In genomic region chr2:143889131-143889859, GRCm38 (mm10) we compare ENCODE assay signal across 14 mouse cellular contexts. TPM values are rescaled to one million over a fixed set of nuclear protein-coding genes. Genes with fewer than 3 reads are reported as not detected.
DNase-seq lines count a peak whose midpoint lies in the region; ATAC-seq and TF ChIP-seq lines count a peak whose summit lies in the region.
"Had no signal": no experiment of that assay in that cellular context is flagged by ENCODE, and none has a peak within 500 bp of the region (broad histone marks: within the 10 kb centered on the region; RNA-seq: fewer than 3 reads in every experiment).

No protein-coding gene starts in this region.

- 0 out of 2 replicates have a peak, but pooled peaks cover 3% of the 10 kb centered on the region for H3K4me1 ChIP-seq in lung, postnatal 0 days (ENCODE audit: insufficient read depth, low read depth, low read length)
- H3K4me1 ChIP-seq in lung, adult 2 months (ENCODE audit: control insufficient read depth, insufficient read depth, low read length), result no peaks in the 10 kb centered on the region
- no peaks in the 10 kb centered on the region for H3K4me1 ChIP-seq in embryonic facial prominence, embryonic 14.5 days (ENCODE audit: control insufficient read depth, insufficient read depth, low read length)
- peaks cover 0 to 5% of the 10 kb centered on the region in 2 experiments; a peak in 2 of 4 replicates for H3K4me1 ChIP-seq in liver, embryonic 14.5 days (replicated peaks; ENCODE audit: control insufficient read depth in 2 of 2, insufficient read depth in 2 of 2, low read length in 1 of 2)
- H3K4me1 ChIP-seq in stomach, postnatal 0 days (replicated peaks; ENCODE audit: control insufficient read depth, insufficient read depth), result no peaks in the 10 kb centered on the region
- H3K4me1 ChIP-seq in forebrain, embryonic 14.5 days (ENCODE audit: control insufficient read depth, insufficient read depth, low read length), result no peaks in the 10 kb centered on the region
- H3K4me1 ChIP-seq: heart, embryonic 12.5 days; hindbrain, embryonic 10.5 days had no signal

- H3K9me3 ChIP-seq in lung, postnatal 0 days (ENCODE audit: low read length), result no peaks in the 10 kb centered on the region
- no peaks in the 10 kb centered on the region for H3K9me3 ChIP-seq in embryonic facial prominence, embryonic 14.5 days (ENCODE audit: control insufficient read depth, low read length)
- no peaks in the 10 kb centered on the region for H3K9me3 ChIP-seq in liver, embryonic 14.5 days (ENCODE audit: control insufficient read depth, low read length)
- no peaks in the 10 kb centered on the region for H3K9me3 ChIP-seq in stomach, postnatal 0 days (ENCODE audit: control insufficient read depth, low read length)
- no peaks in the 10 kb centered on the region for H3K9me3 ChIP-seq in forebrain, embryonic 14.5 days (replicated peaks; ENCODE audit: control insufficient read depth, low read length)
- H3K9me3 ChIP-seq: G1E; hindbrain, embryonic 10.5 days had no signal

- no peak for TF ChIP-seq CTCF in lung, postnatal 0 days (IDR thresholded peaks at IDR 0.05)
- no peak for TF ChIP-seq CTCF in lung, adult 2 months (IDR thresholded peaks at IDR 0.05; ENCODE audit: insufficient read depth, low read length)
- no peak for TF ChIP-seq CTCF in liver, embryonic 14.5 days (IDR thresholded peaks at IDR 0.05; ENCODE audit: low read depth)
- TF ChIP-seq CTCF in stomach, postnatal 0 days (IDR thresholded peaks at IDR 0.05; ENCODE audit: low read depth), result no peak

- TF ChIP-seq EP300 in lung, postnatal 0 days (IDR thresholded peaks at IDR 0.05), result no peak
- no peak for TF ChIP-seq EP300 in liver, embryonic 14.5 days (IDR thresholded peaks at IDR 0.05; ENCODE audit: low read depth)
- no peak for TF ChIP-seq EP300 in stomach, postnatal 0 days (optimal IDR thresholded peaks at IDR 0.05)

- no peak for ATAC-seq in lung, postnatal 0 days
- peak; percentile 35; the same call in 1 of the 2 replicates for ATAC-seq in embryonic facial prominence, embryonic 14.5 days (ENCODE audit: low read depth)
- ATAC-seq in liver, embryonic 14.5 days (ENCODE audit: insufficient read depth), result peak; percentile 43; the same call in 1 of the 2 replicates
- ATAC-seq in stomach, postnatal 0 days (ENCODE audit: low FRiP score, low TSS enrichment), result peak; percentile 14; the same call in 1 of the 2 replicates
- no peak for ATAC-seq in forebrain, embryonic 14.5 days
- ATAC-seq: activated CD4-positive, CD25-positive, alpha-beta regulatory T cell, adult 4 months had no signal

- H3K4me2 ChIP-seq in lung, postnatal 0 days (replicated peaks; ENCODE audit: low read depth, low read length), result peak overlapping the region; percentile 15; the same call in 1 of the 2 replicates
- H3K4me2 ChIP-seq in embryonic facial prominence, embryonic 14.5 days (ENCODE audit: low read depth, low read length), result peak overlapping the region; percentile 16
- H3K4me2 ChIP-seq in liver, embryonic 14.5 days (ENCODE audit: low read depth), result peak overlapping the region; percentile 41
- 0 out of 2 replicates have a peak overlapping the region, but pooled peaks have one; percentile 15 for H3K4me2 ChIP-seq in stomach, postnatal 0 days (replicated peaks; ENCODE audit: low read depth)
- no peak overlapping the region for H3K4me2 ChIP-seq in forebrain, embryonic 14.5 days (ENCODE audit: low read length)
- H3K4me2 ChIP-seq: heart, embryonic 12.5 days had no signal

- H3K4me3 ChIP-seq in lung, postnatal 0 days (ENCODE audit: low read depth, low read length), result no peak overlapping the region; the same call in 1 of the 2 replicates
- H3K4me3 ChIP-seq in lung, adult 2 months (replicated peaks; ENCODE audit: extremely low read depth, low read depth, low read length), result no peak overlapping the region
- no peak overlapping the region for H3K4me3 ChIP-seq in embryonic facial prominence, embryonic 14.5 days (ENCODE audit: low read depth, low read length)
- no peak overlapping the region for H3K4me3 ChIP-seq in liver, embryonic 14.5 days (ENCODE audit: insufficient read depth in 1 of 2, low read depth in 2 of 2, low read length in 2 of 2)
- H3K4me3 ChIP-seq in stomach, postnatal 0 days (ENCODE audit: low read depth, low read length), result peak overlapping the region; percentile 10; the same call in 1 of the 2 replicates
- no peak overlapping the region for H3K4me3 ChIP-seq in forebrain, embryonic 14.5 days (ENCODE audit: low read depth, low read length)
- H3K4me3 ChIP-seq: heart, embryonic 12.5 days; hindbrain, embryonic 10.5 days had no signal

- H3K36me3 ChIP-seq in lung, postnatal 0 days (ENCODE audit: insufficient read depth, low read length), result no peaks in the 10 kb centered on the region
- H3K36me3 ChIP-seq in embryonic facial prominence, embryonic 14.5 days (ENCODE audit: control insufficient read depth, insufficient read depth, low read length), result no peaks in the 10 kb centered on the region
- no peaks in the 10 kb centered on the region for H3K36me3 ChIP-seq in liver, embryonic 14.5 days (replicated peaks; ENCODE audit: control insufficient read depth, insufficient read depth, low read depth)
- no peaks in the 10 kb centered on the region for H3K36me3 ChIP-seq in stomach, postnatal 0 days (ENCODE audit: control insufficient read depth, insufficient read depth, low read length)
- no peaks in the 10 kb centered on the region for H3K36me3 ChIP-seq in forebrain, embryonic 14.5 days (ENCODE audit: control insufficient read depth, insufficient read depth, low read length)
- H3K36me3 ChIP-seq: G1E; heart, embryonic 12.5 days; hindbrain, embryonic 10.5 days had no signal

- no peaks in the 10 kb centered on the region for H3K27me3 ChIP-seq in lung, postnatal 0 days (replicated peaks; ENCODE audit: insufficient read depth, low read length)
- no peaks in the 10 kb centered on the region for H3K27me3 ChIP-seq in embryonic facial prominence, embryonic 14.5 days (replicated peaks; ENCODE audit: control insufficient read depth, insufficient read depth, low read length)
- no peaks in the 10 kb centered on the region for H3K27me3 ChIP-seq in liver, embryonic 14.5 days (ENCODE audit: control insufficient read depth, insufficient read depth, low read length)
- H3K27me3 ChIP-seq in stomach, postnatal 0 days (ENCODE audit: control insufficient read depth, insufficient read depth, low read length), result no peaks in the 10 kb centered on the region
- H3K27me3 ChIP-seq in forebrain, embryonic 14.5 days (replicated peaks; ENCODE audit: control insufficient read depth, insufficient read depth, low read length), result no peaks in the 10 kb centered on the region
- H3K27me3 ChIP-seq: heart, embryonic 12.5 days had no signal

- no peak for DNase-seq in lung, postnatal 0 days (ENCODE audit: low spot score)
- DNase-seq in lung, adult 2 months, result no peak
- DNase-seq in embryonic facial prominence, embryonic 14.5 days (ENCODE audit: low spot score), result peak; percentile 32
- DNase-seq in liver, embryonic 14.5 days (ENCODE audit: low read depth in 3 of 3, low spot score in 3 of 3), result no peak
- no peak for DNase-seq in stomach, postnatal 0 days (ENCODE audit: low spot score)
- DNase-seq in adrenal gland, postnatal 10 days, result no peak
- no peak for DNase-seq in forebrain, embryonic 14.5 days (ENCODE audit: low spot score)
- DNase-seq: cerebellum, adult 9-10 months; right cerebral cortex, postnatal 4 days; thymus, adult 18-20 months had no signal

- H3K27ac ChIP-seq in lung, postnatal 0 days (ENCODE audit: low read length), result peak overlapping the region; percentile 28; the same call in 1 of the 2 replicates
- peak overlapping the region; percentile 71 for H3K27ac ChIP-seq in embryonic facial prominence, embryonic 14.5 days (replicated peaks; ENCODE audit: low read depth, low read length)
- no peak overlapping the region for H3K27ac ChIP-seq in liver, embryonic 14.5 days
- H3K27ac ChIP-seq in stomach, postnatal 0 days (replicated peaks), result peak overlapping the region; percentile 81
- H3K27ac ChIP-seq in forebrain, embryonic 14.5 days (ENCODE audit: low read depth, low read length), result no peak overlapping the region
- H3K27ac ChIP-seq: hindbrain, embryonic 10.5 days had no signal

- TF ChIP-seq POLR2A in lung, adult 2 months (IDR thresholded peaks at IDR 0.05; ENCODE audit: borderline replicate concordance, extremely low read depth, low read depth, low read length), result no peak

- WGBS in lung, postnatal 0 days, result 62% methylated on average over 15 of the region's 15 CpGs
- 73% methylated on average over 15 of the region's 15 CpGs for WGBS in lung, adult 2 months
- WGBS in embryonic facial prominence, embryonic 14.5 days, result 67% methylated on average over 15 of the region's 15 CpGs
- 42% methylated on average over 15 of the region's 15 CpGs for WGBS in liver, embryonic 14.5 days (ENCODE audit: insufficient replicate concordance)
- WGBS in stomach, postnatal 0 days, result 65% methylated on average over 15 of the region's 15 CpGs
- 86% methylated on average over 15 of the region's 15 CpGs for WGBS in forebrain, embryonic 14.5 days

- H3K9ac ChIP-seq in lung, postnatal 0 days (replicated peaks; ENCODE audit: low read depth), result no peak overlapping the region
- no peak overlapping the region for H3K9ac ChIP-seq in embryonic facial prominence, embryonic 14.5 days (ENCODE audit: low read depth, low read length)
- no peak overlapping the region for H3K9ac ChIP-seq in liver, embryonic 14.5 days (replicated peaks)
- H3K9ac ChIP-seq in stomach, postnatal 0 days (ENCODE audit: low read length), result no peak overlapping the region
- H3K9ac ChIP-seq in forebrain, embryonic 14.5 days (ENCODE audit: low read length), result no peak overlapping the region
- H3K9ac ChIP-seq: heart, embryonic 12.5 days had no signal

RNA-seq across cellular contexts. Expression of gene Dstn, which starts 25.8 kb away (rescaled TPM):
- 640 and 655 TPM in 2 replicates for polyA plus RNA-seq in lung, postnatal 0 days (2015; fragmentation: Nextera tagmentation; extraction: Ambion mirVana)
- polyA plus RNA-seq in lung, adult 2 months (2012; rRNA removed), result 46.2 and 80.1 TPM in 2 replicates
- 389 and 391 TPM in 2 replicates for polyA plus RNA-seq in embryonic facial prominence, embryonic 14.5 days (2014; fragmentation: Nextera tagmentation; extraction: Ambion mirVana)
- polyA plus RNA-seq in liver, embryonic 14.5 days (2012; rRNA removed), result 19.5 and 33.1 TPM in 2 replicates
- 123 and 129 TPM in 2 replicates for polyA plus RNA-seq in liver, embryonic 14.5 days (2014; fragmentation: Nextera tagmentation; extraction: Ambion mirVana)
- polyA plus RNA-seq in stomach, postnatal 0 days (2015; fragmentation: Nextera tagmentation; extraction: Ambion mirVana), result 968 and 971 TPM in 2 replicates
- 100 to 1,000 TPM; 175 to 191 TPM for total RNA-seq in adrenal gland, postnatal 10 days (2021)
- polyA plus RNA-seq in forebrain, embryonic 14.5 days (2014; fragmentation: Nextera tagmentation; extraction: Ambion mirVana), result 532 and 544 TPM in 2 replicates

RNA-seq across cellular contexts. Expression of gene Bfsp1, which starts 26.3 kb away (rescaled TPM):
- 3.2 and 4.7 TPM in 2 replicates for polyA plus RNA-seq in lung, postnatal 0 days (2015; fragmentation: Nextera tagmentation; extraction: Ambion mirVana)
- polyA plus RNA-seq in lung, adult 2 months (2012; rRNA removed), result 1.3 and 1.5 TPM in 2 replicates
- polyA plus RNA-seq in embryonic facial prominence, embryonic 14.5 days (2014; fragmentation: Nextera tagmentation; extraction: Ambion mirVana), result 3.0 and 3.8 TPM in 2 replicates
- polyA plus RNA-seq in liver, embryonic 14.5 days (2012; rRNA removed), result 0.09 and 0.13 TPM in 2 replicates
- 0.08 and 0.22 TPM in 2 replicates for polyA plus RNA-seq in liver, embryonic 14.5 days (2014; fragmentation: Nextera tagmentation; extraction: Ambion mirVana)
- 1.5 and 1.6 TPM in 2 replicates for polyA plus RNA-seq in stomach, postnatal 0 days (2015; fragmentation: Nextera tagmentation; extraction: Ambion mirVana)
- 1 to 10 TPM in 1 of 2 experiments, under 1 TPM in 1; 0.87 to 1.3 TPM for total RNA-seq in adrenal gland, postnatal 10 days (2021)
- polyA plus RNA-seq in forebrain, embryonic 14.5 days (2014; fragmentation: Nextera tagmentation; extraction: Ambion mirVana), result 0.53 and 0.58 TPM in 2 replicates
- polyA plus RNA-seq: G1E had no signal

Comparison
In these comparisons a context has a peak if more than half of its experiments do, and no peak if none do; other contexts are left out.
1. ATAC-seq: peak in embryonic facial prominence, embryonic 14.5 days (single experiment), liver, embryonic 14.5 days (single experiment) and stomach, postnatal 0 days (single experiment); none in lung, postnatal 0 days (single experiment) and forebrain, embryonic 14.5 days (single experiment).
2. H3K27ac ChIP-seq: peak in lung, postnatal 0 days (single experiment), embryonic facial prominence, embryonic 14.5 days (single experiment) and stomach, postnatal 0 days (single experiment); none in liver, embryonic 14.5 days (single experiment) and forebrain, embryonic 14.5 days (single experiment).